Mouse (Mus musculus) lung, postnatal 0 days (tissue): ENCODE measurements around the gene Coil.

Experiments used
- CTCF ChIP-seq: IDR thresholded peaks from 2 replicates; pipeline ENCODE4 v1.5.1; 2016; ENCODE audit warnings: antibody characterized with exemption, mild to moderate bottlenecking
- EP300 ChIP-seq: IDR thresholded peaks from 2 replicates; pipeline ENCODE4 v1.6.1; 2016; ENCODE audit warnings: antibody characterized with exemption, mild to moderate bottlenecking, control low read depth

DNA sequence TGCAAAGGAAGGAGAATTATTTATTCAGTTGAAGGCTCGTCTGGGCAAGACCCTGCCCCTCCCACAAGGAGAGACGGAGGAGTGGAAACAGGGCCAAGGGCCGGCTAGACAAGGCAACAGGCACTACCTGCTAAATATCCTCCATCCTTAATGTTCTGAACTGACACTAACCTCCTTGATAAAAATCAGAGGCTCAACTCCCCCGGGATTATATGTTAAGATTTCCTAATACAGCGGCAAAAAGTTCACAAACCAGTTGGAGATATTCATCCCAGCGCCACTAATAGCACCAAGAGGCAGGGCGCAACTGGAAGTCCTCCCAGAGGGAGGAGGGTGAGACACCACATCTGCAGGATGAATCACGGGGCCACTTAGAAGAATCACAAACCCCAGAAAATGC lies 21.2 kb upstream of the Coil start:
- TF ChIP-seq CTCF: no peak
- TF ChIP-seq EP300: no peak
